Mouse (Mus musculus): ENCODE data around the gene Ccdc88c.

GRCm38 (mm10) chr12:100945501-100945900 lies 83.4 kb downstream of the Ccdc88c start:
- TF ChIP-seq CEBPB (IDR thresholded peaks at IDR 0.05; ENCODE audit: insufficient read depth, poor library complexity, severe bottlenecking) (no peak), POLR2A (IDR thresholded peaks at IDR 0.05; ENCODE audit: insufficient read length, low read depth) (no peak), MAX (IDR thresholded peaks at IDR 0.05; ENCODE audit: low read depth) (no peak), MYOD1 (IDR thresholded peaks at IDR 0.05; ENCODE audit: control insufficient read depth in 1 of 3, insufficient read length in 2 of 3, low read depth in 2 of 3) (no peak), POLR2AphosphoS2 (IDR thresholded peaks at IDR 0.05; ENCODE audit: insufficient read length, low read depth) (no peak), E2F4 (IDR thresholded peaks at IDR 0.05; ENCODE audit: insufficient read depth) (no peak), USF1 (IDR thresholded peaks at IDR 0.05; ENCODE audit: low read depth) (no peak), TCF12 (IDR thresholded peaks at IDR 0.05; ENCODE audit: insufficient read depth, poor library complexity, severe bottlenecking) (no peak), REST (IDR thresholded peaks at IDR 0.05; ENCODE audit: insufficient read depth, insufficient read length) (no peak), MYOG (IDR thresholded peaks at IDR 0.05; ENCODE audit: control insufficient read depth in 1 of 3, insufficient read depth in 1 of 3, insufficient read length in 2 of 3, low read depth in 2 of 3) (no peak), TCF3 (IDR thresholded peaks at IDR 0.05; ENCODE audit: insufficient read length, low read depth) (no peak), SRF (IDR thresholded peaks at IDR 0.05; ENCODE audit: control insufficient read depth, insufficient read length, low read depth) (no peak)
